Mouse (Mus musculus) E14TG2a.4 (cell line): ENCODE data around the gene Ccl5.

Experiments
- CTCF ChIP-seq: conservative IDR thresholded peaks from 2 replicates; pipeline ENCODE4 v1.5.1; 2014; ENCODE audit warnings: low read length
- POU5F1 ChIP-seq: IDR thresholded peaks from 2 replicates; pipeline ENCODE4 v1.6.1; 2014; ENCODE audit warnings: low read length, borderline replicate concordance

DNA sequence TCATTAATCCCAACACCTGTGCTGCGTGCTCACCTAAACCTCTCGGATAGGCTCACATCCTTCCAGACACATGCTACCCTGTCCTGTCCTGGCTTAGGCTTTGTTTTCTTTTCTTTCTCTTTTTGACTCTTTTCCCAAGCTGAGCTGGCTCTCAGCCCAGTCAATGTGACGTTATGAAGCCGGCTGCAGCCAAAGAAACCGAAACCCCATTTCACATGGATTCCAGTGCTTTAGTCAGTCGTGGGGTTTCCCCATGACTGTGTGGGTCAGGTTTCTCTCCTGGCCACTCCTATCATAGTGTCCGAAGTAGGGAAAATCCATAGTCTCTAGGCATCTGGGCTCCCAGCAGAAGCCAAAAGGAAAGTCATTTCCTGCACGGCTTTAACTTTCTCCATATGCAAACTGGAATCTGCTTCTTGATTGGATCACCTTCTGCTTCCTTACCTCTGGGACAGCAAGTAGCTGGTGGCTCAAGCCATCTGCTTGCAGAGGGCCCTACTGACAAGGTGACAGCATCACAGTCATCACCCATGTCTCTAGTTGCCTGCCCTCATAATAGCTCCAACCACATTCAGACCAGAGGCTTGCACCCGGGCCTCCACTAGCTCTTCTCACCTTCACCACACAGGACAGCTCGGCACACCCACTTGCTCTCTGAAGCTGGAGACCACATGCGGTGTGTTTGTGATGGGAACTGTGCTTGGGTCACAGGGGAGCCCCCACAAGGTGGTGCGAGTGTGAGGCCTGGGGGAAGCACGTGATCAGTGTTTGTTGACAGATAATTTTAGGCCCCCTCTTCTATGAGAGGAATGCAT is 4.5 kb upstream of the Ccl5 start:
- TF ChIP-seq CTCF, result no peak
- TF ChIP-seq POU5F1, result no peak
